Mouse (Mus musculus): Measurements from ENCODE around the gene Trmo.

Trmo gene

GRCm38 (mm10) chr4:46370406-46370805 is 18.8 kb downstream of the Trmo start:
- no peak for DNase-seq (ENCODE audit: low spot score)

- DNase-seq (ENCODE audit: low spot score): no peak
These were observed 20.2 kb downstream of the Trmo start for GRCm38 (mm10) chr4:46369070-46369469.

- no peak for DNase-seq (ENCODE audit: low spot score)
These were observed 21.7 kb downstream of the Trmo start for GRCm38 (mm10) chr4:46367487-46367959.

GRCm38 (mm10) chr4:46364360-46364759 is 24.9 kb downstream of the Trmo start:
- DNase-seq (ENCODE audit: low spot score): no peak

GRCm38 (mm10) chr4:46361258-46361657 is 28.0 kb downstream of the Trmo start:
- no peak for DNase-seq (ENCODE audit: low spot score)

- no peak for DNase-seq (ENCODE audit: low spot score)
These were observed 29.5 kb downstream of the Trmo start for GRCm38 (mm10) chr4:46359539-46360253.

GRCm38 (mm10) chr4:46356351-46357133 is 32.7 kb downstream of the Trmo start:
- peak; percentile 62 for DNase-seq (ENCODE audit: low spot score)

- no peak for DNase-seq (ENCODE audit: low spot score)
These were observed 36.2 kb downstream of the Trmo start for GRCm38 (mm10) chr4:46353045-46353444.

- no peak for DNase-seq (ENCODE audit: low spot score)
These were observed 39.7 kb downstream of the Trmo start for GRCm38 (mm10) chr4:46349530-46349929.

GRCm38 (mm10) chr4:46348897-46349296 is 40.3 kb downstream of the Trmo start:
- no peak for DNase-seq (ENCODE audit: low spot score)

- DNase-seq (ENCODE audit: low spot score): no peak
These were observed 41.4 kb downstream of the Trmo start for GRCm38 (mm10) chr4:46347580-46348515.

- DNase-seq (ENCODE audit: low spot score): no peak
These were observed 42.1 kb downstream of the Trmo start for GRCm38 (mm10) chr4:46347141-46347540.

- DNase-seq (ENCODE audit: low spot score): no peak
These were observed 43.0 kb downstream of the Trmo start for GRCm38 (mm10) chr4:46346221-46346620.

- no peak for DNase-seq (ENCODE audit: low spot score)
These were observed 43.5 kb downstream of the Trmo start for GRCm38 (mm10) chr4:46345773-46346100.

GRCm38 (mm10) chr4:46345056-46345772 is 44.0 kb downstream of the Trmo start:
- DNase-seq (ENCODE audit: low spot score): no peak

- DNase-seq (ENCODE audit: low spot score): no peak
These were observed 44.9 kb downstream of the Trmo start for GRCm38 (mm10) chr4:46344288-46344687.

- DNase-seq (ENCODE audit: low spot score): no peak
These were observed 45.5 kb downstream of the Trmo start, which contains the start of gene Foxe1 for GRCm38 (mm10) chr4:46343596-46344260. Gene Foxe1, plus strand, starts transcription at chr4:46343609.

- no peak for DNase-seq (ENCODE audit: low spot score)
These were observed 46.4 kb downstream of the Trmo start for GRCm38 (mm10) chr4:46342711-46343286.

- DNase-seq (ENCODE audit: low spot score): no peak
These were observed 47.2 kb downstream of the Trmo start for GRCm38 (mm10) chr4:46341831-46342680.

- no peak for DNase-seq (ENCODE audit: low spot score)
These were observed 49.7 kb downstream of the Trmo start for GRCm38 (mm10) chr4:46339584-46339983.

Measured in urinary bladder, postnatal 25 days (tissue).